Mouse (Mus musculus) embryo, embryonic 11.5 days (tissue): Measurements from ENCODE around the gene Gm49510.
A peak's percentile ranks its signal among the peaks of the same experiment; 100 is the strongest.

Source experiments
- DNase-seq: peaks from one replicate; pipeline ENCODE4 v3.0.0-alpha.2; 2012; ENCODE audit warnings: low read depth, low spot score

Gm49510 gene

DNA sequence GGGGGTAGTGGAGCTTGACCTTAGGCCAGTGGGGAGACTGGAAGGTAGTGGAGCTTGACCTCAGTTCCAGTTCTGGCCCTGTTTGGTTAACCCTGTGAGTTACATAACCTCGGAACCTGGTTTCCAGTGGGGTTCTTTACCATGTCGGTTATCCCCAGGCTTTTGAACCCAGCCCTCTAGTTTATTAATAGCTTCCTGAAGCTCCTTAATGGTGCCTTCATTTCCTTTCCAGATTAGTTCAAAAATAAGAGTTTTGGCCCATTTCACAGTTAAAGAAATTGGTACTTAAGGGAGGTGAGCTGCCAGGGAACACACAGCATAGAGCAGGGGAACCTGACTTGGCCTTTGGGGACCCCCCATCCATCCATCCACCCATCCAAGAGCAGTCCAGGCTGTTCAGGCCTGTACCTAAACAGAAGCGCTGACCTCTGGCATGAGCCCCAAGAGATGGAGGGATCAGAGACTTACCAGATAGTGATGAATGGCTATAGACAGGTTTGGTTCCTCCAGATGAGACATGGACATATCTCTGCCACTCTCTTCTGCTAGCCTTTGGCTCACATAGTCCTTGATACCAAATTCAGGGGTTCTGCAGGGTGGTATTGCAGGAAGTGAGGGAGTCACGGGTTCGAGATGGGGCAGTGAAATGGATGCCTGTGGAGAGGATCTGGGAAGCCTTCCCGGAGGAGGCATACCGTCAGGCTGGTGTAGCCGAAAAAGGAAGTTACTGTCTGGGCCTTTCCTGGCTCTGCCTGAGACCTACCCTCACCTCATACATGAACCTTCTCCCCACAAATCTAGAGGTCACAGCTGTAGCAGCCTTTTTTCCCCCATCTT lies 15.6 kb downstream of the Gm49510 start:
- DNase-seq = no peak

- no peak for DNase-seq
Measured at GRCm38 (mm10) chr15:78915660-78916017, 16.2 kb downstream of the Gm49510 start.

DNA sequence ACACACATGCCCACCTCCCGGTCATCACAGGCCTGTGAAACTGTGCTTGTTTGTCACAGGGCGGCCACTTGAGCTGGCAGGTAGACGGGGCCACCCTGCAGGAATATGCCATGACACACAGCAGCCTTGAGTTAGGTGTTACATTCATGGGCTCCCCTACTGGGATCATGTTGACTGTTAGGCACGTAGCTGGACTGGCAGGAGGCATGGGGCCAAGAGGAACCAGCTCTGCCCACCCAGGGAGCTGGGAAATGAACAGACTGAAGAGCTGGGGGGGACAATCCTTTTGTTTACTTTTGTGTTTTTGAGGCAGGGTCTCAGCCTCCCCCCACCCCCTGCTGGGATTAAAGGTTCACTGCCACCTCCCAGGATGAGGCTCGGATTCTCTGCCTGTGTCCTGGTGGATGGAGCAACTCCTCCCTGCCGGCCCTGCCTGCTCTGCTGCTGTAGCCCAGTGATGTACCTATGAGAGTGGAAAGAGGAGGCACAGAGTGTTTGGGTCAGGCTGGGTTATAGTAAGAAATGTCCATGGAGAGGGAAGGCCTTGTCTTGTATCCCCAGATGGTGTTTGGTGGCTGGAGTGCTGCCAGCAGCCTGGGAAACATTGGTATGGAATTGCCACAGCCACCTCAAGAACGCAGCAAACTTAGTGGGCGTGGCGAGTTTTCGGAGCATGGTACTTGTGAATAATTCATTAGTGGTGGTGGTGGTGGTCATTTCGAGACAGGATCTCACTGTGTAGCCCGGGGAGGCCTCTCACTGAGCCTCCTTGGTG lies 16.8 kb downstream of the Gm49510 start:
- no peak for DNase-seq

DNA sequence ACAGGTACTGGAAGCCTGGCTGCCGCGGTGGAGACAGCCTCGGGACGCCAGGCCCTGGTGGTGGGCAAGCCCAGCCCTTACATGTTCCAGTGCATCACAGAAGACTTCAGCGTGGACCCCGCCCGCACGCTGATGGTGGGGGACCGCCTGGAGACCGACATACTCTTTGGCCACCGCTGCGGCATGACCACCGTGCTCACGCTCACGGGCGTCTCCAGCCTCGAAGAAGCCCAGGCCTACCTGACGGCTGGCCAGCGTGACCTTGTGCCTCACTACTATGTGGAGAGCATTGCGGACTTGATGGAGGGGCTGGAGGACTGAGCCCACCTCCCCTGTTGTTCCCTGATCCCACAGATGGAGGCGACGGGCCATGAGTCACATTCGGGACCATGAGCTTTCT lies 18.7 kb downstream of the Gm49510 start:
- DNase-seq = no peak

DNA sequence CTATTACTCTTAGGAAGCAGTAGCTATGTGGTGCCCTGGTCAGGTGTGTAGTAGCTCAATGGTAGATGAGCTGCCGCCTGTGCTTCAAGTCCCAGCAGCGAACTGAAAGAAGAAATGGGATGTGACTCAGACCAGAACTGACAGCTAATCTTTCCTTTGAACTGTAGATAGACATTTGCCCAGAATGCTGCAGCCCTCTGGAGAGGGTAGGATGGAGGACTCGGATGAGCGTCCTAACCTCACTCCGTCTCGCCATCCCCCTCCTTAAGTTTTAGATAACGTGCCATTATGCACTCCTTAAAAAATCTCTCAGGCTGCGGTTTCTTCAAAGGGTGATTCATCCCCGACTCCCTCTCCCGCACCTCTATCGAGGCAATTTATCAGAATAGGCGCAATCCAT lies 20.4 kb downstream of the Gm49510 start:
- no peak for DNase-seq

- DNase-seq = no peak
Measured at GRCm38 (mm10) chr15:78922700-78923099, 23.2 kb downstream of the Gm49510 start.

GRCm38 (mm10) chr15:78923585-78923984 lies 24.1 kb downstream of the Gm49510 start:
- DNase-seq = no peak

GRCm38 (mm10) chr15:78925129-78925528 lies 25.7 kb downstream of the Gm49510 start:
- DNase-seq = no peak

- peak; percentile 78 for DNase-seq
Measured at GRCm38 (mm10) chr15:78926021-78926919, 26.8 kb downstream of the Gm49510 start, which contains the start of gene Lgals1. Gene Lgals1 (plus strand): TSS chr15:78926725.

- DNase-seq = no peak
Measured at GRCm38 (mm10) chr15:78927021-78927787, 27.7 kb downstream of the Gm49510 start.

DNA sequence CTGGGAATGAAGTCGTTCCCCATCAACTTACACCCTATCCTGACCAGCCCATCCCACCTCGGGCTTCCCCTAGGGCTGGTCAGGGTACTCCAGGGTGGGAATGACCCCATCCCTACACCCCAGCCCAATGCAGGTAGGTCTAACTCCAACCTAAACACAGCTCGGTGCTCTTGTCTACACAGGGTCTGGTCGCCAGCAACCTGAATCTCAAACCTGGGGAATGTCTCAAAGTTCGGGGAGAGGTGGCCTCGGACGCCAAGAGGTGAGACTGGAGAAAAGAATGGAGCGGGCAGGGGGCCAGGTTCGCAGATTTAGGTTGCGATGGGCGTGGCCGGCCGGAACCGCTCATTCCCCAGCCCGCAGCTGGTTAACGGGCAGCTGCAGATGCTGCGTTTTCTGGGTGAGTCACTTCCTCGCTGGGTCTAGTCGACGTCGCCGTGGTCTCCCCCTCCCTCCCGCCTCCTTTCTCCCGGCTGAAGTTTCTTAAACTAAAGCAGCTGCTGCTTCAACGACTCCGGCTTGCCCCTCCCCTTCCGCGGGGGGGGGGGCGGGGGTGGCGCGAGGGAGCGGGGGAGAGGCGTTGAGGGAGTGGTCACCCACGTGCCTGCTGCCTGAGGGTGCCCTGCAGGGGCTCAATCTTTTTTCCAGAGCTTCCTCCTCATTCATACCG lies 28.5 kb downstream of the Gm49510 start:
- DNase-seq = no peak

GRCm38 (mm10) chr15:78928539-78928938 lies 29.1 kb downstream of the Gm49510 start:
- DNase-seq = no peak

DNA sequence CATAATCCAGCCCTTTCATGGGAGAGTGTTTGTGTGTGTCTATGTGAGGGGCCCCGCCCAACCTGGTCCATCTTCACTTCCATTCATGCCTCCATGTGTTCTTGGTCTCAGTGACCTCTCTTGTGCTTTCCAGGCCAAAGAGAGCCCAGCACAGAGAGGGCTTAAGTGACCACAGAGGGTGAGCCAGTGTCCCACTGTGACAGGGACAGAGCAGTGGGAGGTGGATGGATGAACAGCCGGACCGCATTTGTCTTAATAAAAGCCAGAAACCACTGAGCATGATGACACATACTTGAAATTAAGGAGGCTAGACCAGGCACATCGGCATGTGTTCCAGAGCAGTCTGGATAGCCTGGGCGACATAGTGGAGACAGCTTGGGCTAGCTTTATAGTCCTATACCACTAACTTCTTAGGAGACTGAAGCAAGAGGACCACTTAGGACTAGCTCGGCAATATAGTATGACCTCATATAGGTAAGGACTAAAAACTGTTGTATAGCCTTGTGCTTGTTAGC lies 30.8 kb downstream of the Gm49510 start:
- DNase-seq = no peak

- no peak for DNase-seq
Measured at GRCm38 (mm10) chr15:78930801-78931426, 31.4 kb downstream of the Gm49510 start.

DNA sequence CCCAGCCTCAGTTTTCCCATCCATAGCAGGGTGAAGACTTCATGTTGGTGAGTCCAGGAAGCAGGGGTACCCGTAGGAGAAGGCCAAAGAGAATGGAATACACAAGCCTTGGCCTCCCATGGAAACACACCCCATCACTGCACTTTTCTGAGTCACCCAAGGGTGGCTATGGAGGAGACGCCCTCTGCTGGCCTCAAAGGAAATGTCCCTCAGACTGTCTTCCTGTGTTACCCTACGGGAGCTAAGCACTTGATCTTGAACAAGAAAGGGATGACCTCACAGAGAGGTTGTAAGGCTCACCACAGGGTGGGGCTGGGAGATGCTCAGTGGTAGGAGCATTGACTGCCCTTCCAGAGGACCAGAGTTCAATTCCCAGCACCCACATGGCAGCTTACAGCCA lies 32.1 kb downstream of the Gm49510 start:
- no peak for DNase-seq

- peak; percentile 83 for DNase-seq
Measured at GRCm38 (mm10) chr15:78934784-78935320, 35.4 kb downstream of the Gm49510 start, which contains the start of gene Nol12. Gene Nol12 (plus strand): TSS chr15:78934933.

GRCm38 (mm10) chr15:78936403-78936802 lies 36.9 kb downstream of the Gm49510 start:
- DNase-seq = no peak

GRCm38 (mm10) chr15:78937311-78937710 lies 37.8 kb downstream of the Gm49510 start:
- no peak for DNase-seq

DNA sequence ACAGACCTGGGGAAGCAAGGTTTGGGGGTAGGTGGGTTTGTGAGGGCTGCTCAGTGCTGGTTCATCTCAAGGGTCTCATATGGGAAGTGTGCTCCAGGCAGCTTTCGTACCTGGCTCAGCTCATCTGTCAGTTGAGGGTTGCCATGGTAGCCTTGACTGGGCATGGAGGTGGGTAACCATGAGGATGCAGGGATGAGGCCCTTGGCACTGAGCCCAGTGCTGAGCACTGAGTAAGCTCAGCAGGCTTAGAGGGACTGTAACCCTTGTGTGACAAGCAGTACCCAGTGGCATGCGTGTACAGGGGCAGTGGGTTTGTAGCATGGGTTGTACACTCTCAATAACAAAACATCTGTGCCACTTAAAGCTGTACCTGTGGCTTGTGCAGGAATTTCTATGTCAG lies 38.5 kb downstream of the Gm49510 start:
- no peak for DNase-seq
